8 mouse cellular contexts compared by ENCODE assay signal in genomic region chr12:84875761-84876480, GRCm38 (mm10). TPM values are rescaled to one million over a fixed set of nuclear protein-coding genes. Genes with fewer than 3 reads are reported as not detected.
DNase-seq lines count a peak whose midpoint lies in the region; ATAC-seq lines count a peak whose summit lies in the region.

No protein-coding gene starts in this region.

- peak overlapping the region; percentile 47 for H3K4me2 ChIP-seq in hindbrain, embryonic 14.5 days (replicated peaks)
- peak overlapping the region; percentile 32 for H3K4me2 ChIP-seq in midbrain, embryonic 15.5 days

- 2% methylated on average over 55 of the region's 59 CpGs for WGBS in hindbrain, embryonic 14.5 days
- WGBS in midbrain, embryonic 15.5 days: 2% methylated on average over 59 of the region's 59 CpGs

- peak; percentile 20 to 55 for DNase-seq in adrenal gland, adult (ENCODE audit: inconsistent age in 2 of 2, low spot score in 1 of 2)
- DNase-seq in adrenal gland, postnatal 4 days (ENCODE audit: low spot score in 2 of 2): no peak
- DNase-seq in retina, embryonic 14.5 days (ENCODE audit: low spot score): peak; percentile 31
- no peak for DNase-seq in retina, postnatal 1 day
- DNase-seq in hindbrain, embryonic 14.5 days (ENCODE audit: low spot score): no peak
- DNase-seq in gastrocnemius, postnatal 36 days: no peak

- H3K9ac ChIP-seq in hindbrain, embryonic 14.5 days: peak overlapping the region; percentile 42; the same call in 1 of the 2 replicates
- no peak overlapping the region for H3K9ac ChIP-seq in midbrain, embryonic 15.5 days

- no peak overlapping the region for H3K27ac ChIP-seq in hindbrain, embryonic 14.5 days
- H3K27ac ChIP-seq in midbrain, embryonic 15.5 days: no peak overlapping the region

- H3K36me3 ChIP-seq in hindbrain, embryonic 14.5 days (replicated peaks; ENCODE audit: control insufficient read depth, insufficient read depth): no peaks in the 10 kb centered on the region
- no peaks in the 10 kb centered on the region for H3K36me3 ChIP-seq in midbrain, embryonic 15.5 days (replicated peaks)

- ATAC-seq in hindbrain, embryonic 14.5 days (ENCODE audit: low FRiP score): no peak
- ATAC-seq in midbrain, embryonic 15.5 days (replicated peaks): no peak
- ATAC-seq in megakaryocyte-erythroid progenitor cell, adult 5-6 weeks (replicated peaks; ENCODE audit: low FRiP score, low TSS enrichment, poor library complexity, severe bottlenecking): no peak

- H3K4me3 ChIP-seq in hindbrain, embryonic 14.5 days (replicated peaks; ENCODE audit: low read length): peak overlapping the region; percentile 16
- H3K4me3 ChIP-seq in midbrain, embryonic 15.5 days: peak overlapping the region; percentile 26

- no peaks in the 10 kb centered on the region for H3K9me3 ChIP-seq in hindbrain, embryonic 14.5 days (ENCODE audit: control insufficient read depth, low read length)
- H3K9me3 ChIP-seq in midbrain, embryonic 15.5 days: no peaks in the 10 kb centered on the region

- peaks cover 59% of the 10 kb centered on the region for H3K27me3 ChIP-seq in hindbrain, embryonic 14.5 days (ENCODE audit: control insufficient read depth, insufficient read depth, low read length)
- H3K27me3 ChIP-seq in midbrain, embryonic 15.5 days (replicated peaks): peaks cover 50% of the 10 kb centered on the region

- no peaks in the 10 kb centered on the region for H3K4me1 ChIP-seq in hindbrain, embryonic 14.5 days (replicated peaks; ENCODE audit: control insufficient read depth, insufficient read depth, low read length)
- H3K4me1 ChIP-seq in midbrain, embryonic 15.5 days: peaks cover 14% of the 10 kb centered on the region

- intact Hi-C loops in gastrocnemius, postnatal 36 days (cut with DNase I): no loop called here

RNA-seq across cellular contexts. Expression of gene Ltbp2, which starts 0.4 kb away (rescaled TPM):
- total RNA-seq in adrenal gland, postnatal 4 days (2021): 1 to 10 TPM; 6.9 to 7.1 TPM
- 0.07 and 0.14 TPM in 2 replicates for polyA plus RNA-seq in hindbrain, embryonic 14.5 days (2014; fragmentation: Nextera tagmentation; extraction: Ambion mirVana)
- 0.25 and 0.32 TPM in 2 replicates for polyA plus RNA-seq in midbrain, embryonic 15.5 days (2015; fragmentation: Nextera tagmentation; extraction: Ambion mirVana)
- total RNA-seq in gastrocnemius, postnatal 36 days (2021): 1 to 10 TPM in 1 of 2 experiments, under 1 TPM in 1; 0.48 to 1.5 TPM
- not detected in 2 replicates for total RNA-seq in megakaryocyte-erythroid progenitor cell, adult 5-6 weeks (2014; fragmentation: Nextera tagmentation)
- not detected in 2 replicates for total RNA-seq in megakaryocyte-erythroid progenitor cell, adult 5-6 weeks (2017)

Comparison
In these comparisons a context has a peak if more than half of its experiments do, and no peak if none do; other contexts are left out.
1. DNase-seq: peak in adrenal gland, adult (2 of 2) and retina, embryonic 14.5 days (single experiment); none in adrenal gland, postnatal 4 days (0 of 2), retina, postnatal 1 day (single experiment), hindbrain, embryonic 14.5 days (single experiment) and gastrocnemius, postnatal 36 days (0 of 2).